Mouse (Mus musculus) intestine, embryonic 14.5 days (tissue): ENCODE measurements around the gene Rsph10b. TPM values are rescaled to one million over a fixed set of nuclear protein-coding genes. Genes with fewer than 3 reads are reported as not detected.
A peak's percentile ranks its signal among the peaks of the same experiment; 100 is the strongest.

Source experiments
- ATAC-seq: fragments of 200-750 bp; cut with Nextera tagmentation; replicated peaks from 2 replicates; pipeline ENCODE4 v1.8.0; 2017; ENCODE audit warnings: low read depth, moderate number of reproducible peaks, moderate TSS enrichment, moderate library complexity; ENCODE audit not compliant: low FRiP score, low TSS enrichment
- DNase-seq: peaks from one replicate; pipeline ENCODE4 v3.0.0-alpha.2; 2018; ENCODE audit warnings: low spot score
- H3K27ac ChIP-seq: fragments of 300-500 bp; sonication (generic); 2 replicates; pipeline ENCODE4 v1.5.1; 2014; ENCODE audit warnings: low read depth, mild to moderate bottlenecking, control low read depth
- H3K27me3 ChIP-seq: fragments of 300-500 bp; sonication (generic); replicated peaks from 2 replicates; pipeline ENCODE4 v1.6.1; 2014; ENCODE audit warnings: low read length, control low read depth; ENCODE audit not compliant: control insufficient read depth, insufficient read depth
- H3K36me3 ChIP-seq: fragments of 300-500 bp; sonication (generic); 2 replicates; pipeline ENCODE4 v1.6.1; 2014; ENCODE audit warnings: low read length, control low read depth; ENCODE audit not compliant: control insufficient read depth, insufficient read depth
- H3K4me1 ChIP-seq: fragments of 300-500 bp; sonication (generic); replicated peaks from 2 replicates; pipeline ENCODE4 v1.6.1; 2014; ENCODE audit warnings: low read length, control low read depth, mixed read lengths; ENCODE audit not compliant: control insufficient read depth, insufficient read depth
- H3K4me2 ChIP-seq: fragments of 300-500 bp; sonication (generic); 2 replicates; pipeline ENCODE4 v1.6.1; 2014; ENCODE audit warnings: low read length
- H3K4me3 ChIP-seq: fragments of 300-500 bp; sonication (generic); 2 replicates; pipeline ENCODE4 v1.5.1; 2014; ENCODE audit warnings: low read depth, low read length, control low read depth, mixed read lengths
- H3K9ac ChIP-seq: fragments of 300-500 bp; sonication (generic); 2 replicates; pipeline ENCODE4 v1.6.1; 2014; ENCODE audit warnings: mild to moderate bottlenecking, low read length
- H3K9me3 ChIP-seq: fragments of 300-500 bp; sonication (generic); 2 replicates; pipeline ENCODE4 v1.6.1; 2016; ENCODE audit warnings: low read length, control low read depth; ENCODE audit not compliant: control insufficient read depth
- WGBS: fragments of 180-500 bp; shearing (Covaris S2); extraction: QIAGEN DNeasy Blood & Tissue Kit; methylation state at CpG from one replicate; pipeline ENCODE4 v1.1.7; 2014; 5-methylcytosine and 5-hydroxymethylcytosine counted together
- polyA plus RNA-seq: library from polyadenylated mRNA; unstranded; fragments of >200 nt; fragmentation: Nextera tagmentation; extraction: Ambion mirVana; gene quantifications from 2 replicates; pipeline ENCODE4 v1.2.1, GENCODE M21; 2014

The Rsph10b gene
- polyA plus RNA-seq, 1 experiment from 2014 or later: 0.85 TPM

- ATAC-seq (no peak), DNase-seq (no peak)
- H3K9me3 ChIP-seq: no peaks in the 10 kb centered on the region
- no peaks in the 10 kb centered on the region for H3K27me3 ChIP-seq
- no peak overlapping the region for H3K4me3 ChIP-seq
- H3K9ac ChIP-seq: no peak overlapping the region
- peaks cover 63% of the 10 kb centered on the region for H3K36me3 ChIP-seq
- H3K4me1 ChIP-seq: no peaks in the 10 kb centered on the region
- H3K27ac ChIP-seq: no peak overlapping the region
- no peak overlapping the region for H3K4me2 ChIP-seq
- 89% methylated on average over 4 of the region's 4 CpGs for WGBS
Observed at GRCm38 (mm10) chr5:143929291-143929690, 3.5 kb upstream of the Rsph10b start.

GRCm38 (mm10) chr5:143930656-143931055 is 2.2 kb upstream of the Rsph10b start:
- Histone ChIP-seq H3K9ac (no peak overlapping the region), H3K27ac (no peak overlapping the region), H3K36me3 (peaks cover 50% of the 10 kb centered on the region), H3K4me2 (no peak overlapping the region), H3K27me3 (no peaks in the 10 kb centered on the region), H3K4me3 (no peak overlapping the region), H3K4me1 (no peaks in the 10 kb centered on the region), H3K9me3 (no peaks in the 10 kb centered on the region)
- no peak for ATAC-seq
- 97% methylated on average over 12 of the region's 12 CpGs for WGBS
- no peak for DNase-seq

GRCm38 (mm10) chr5:143931863-143932580 is 813 bp upstream of the Rsph10b start:
- Histone ChIP-seq H3K27me3 (no peaks in the 10 kb centered on the region), H3K4me1 (no peaks in the 10 kb centered on the region), H3K27ac (no peak overlapping the region), H3K9me3 (no peaks in the 10 kb centered on the region), H3K9ac (no peak overlapping the region), H3K36me3 (peaks cover 39% of the 10 kb centered on the region), H3K4me2 (no peak overlapping the region), H3K4me3 (no peak overlapping the region)
- 82% methylated on average over 6 of the region's 6 CpGs for WGBS
- no peak for DNase-seq
- ATAC-seq: no peak

GRCm38 (mm10) chr5:143933414-143933813 is 579 bp downstream of the Rsph10b start:
- no peak for ATAC-seq
- H3K4me2 ChIP-seq: no peak overlapping the region

GRCm38 (mm10) chr5:143933875-143934274 is 1.0 kb downstream of the Rsph10b start:
- Histone ChIP-seq H3K4me3 (no peak overlapping the region), H3K36me3 (peaks cover 28% of the 10 kb centered on the region), H3K27me3 (no peaks in the 10 kb centered on the region), H3K4me2 (no peak overlapping the region), H3K9me3 (no peaks in the 10 kb centered on the region), H3K4me1 (no peaks in the 10 kb centered on the region), H3K27ac (no peak overlapping the region), H3K9ac (no peak overlapping the region)
- DNase-seq (no peak), ATAC-seq (no peak)
- WGBS: 76% methylated on average over 1 of the region's 1 CpGs

More at GRCm38 (mm10) chr5:143933414-143933813, 579 bp downstream of the Rsph10b start:
- peaks cover 33% of the 10 kb centered on the region for H3K36me3 ChIP-seq
- no peaks in the 10 kb centered on the region for H3K4me1 ChIP-seq
- H3K4me3 ChIP-seq: no peak overlapping the region
- no peaks in the 10 kb centered on the region for H3K9me3 ChIP-seq
- 86% methylated on average over 11 of the region's 11 CpGs for whole genome bisulfite sequencing
- H3K9ac ChIP-seq: no peak overlapping the region
- DNase-seq: no peak
- H3K27me3 ChIP-seq: no peaks in the 10 kb centered on the region
- H3K27ac ChIP-seq: no peak overlapping the region

- 84% methylated on average over 9 of the region's 9 CpGs for WGBS
- Histone ChIP-seq H3K4me1 (no peaks in the 10 kb centered on the region), H3K4me3 (no peak overlapping the region), H3K27ac (no peak overlapping the region), H3K4me2 (no peak overlapping the region), H3K36me3 (peaks cover 8% of the 10 kb centered on the region; the same call in 1 of the 2 replicates), H3K9ac (no peak overlapping the region), H3K27me3 (no peaks in the 10 kb centered on the region), H3K9me3 (no peaks in the 10 kb centered on the region)
- DNase-seq: no peak
- no peak for ATAC-seq
Observed at GRCm38 (mm10) chr5:143936156-143936555, 3.3 kb downstream of the Rsph10b start.

- no peak overlapping the region for H3K27ac ChIP-seq
Observed at GRCm38 (mm10) chr5:143941588-143941987, 8.8 kb downstream of the Rsph10b start.

GRCm38 (mm10) chr5:143943231-143944125 is 10.6 kb downstream of the Rsph10b start:
- WGBS: 90% methylated on average over 14 of the region's 14 CpGs
- no peaks in the 10 kb centered on the region for H3K27me3 ChIP-seq
- ATAC-seq (no peak), DNase-seq (no peak)
- H3K36me3 ChIP-seq: no peaks in the 10 kb centered on the region
- H3K27ac ChIP-seq: no peak overlapping the region
- H3K9ac ChIP-seq: no peak overlapping the region
- H3K4me1 ChIP-seq: no peaks in the 10 kb centered on the region
- no peaks in the 10 kb centered on the region for H3K9me3 ChIP-seq
- no peak overlapping the region for H3K4me3 ChIP-seq
- H3K4me2 ChIP-seq: no peak overlapping the region

More at GRCm38 (mm10) chr5:143941588-143941987, 8.8 kb downstream of the Rsph10b start:
- no peak overlapping the region for H3K4me3 ChIP-seq
- no peak overlapping the region for H3K4me2 ChIP-seq
- ATAC-seq (peak; percentile 23; the same call in 1 of the 2 replicates), DNase-seq (no peak)
- no peaks in the 10 kb centered on the region for H3K36me3 ChIP-seq
- WGBS: 25% methylated on average over 10 of the region's 10 CpGs
- no peaks in the 10 kb centered on the region for H3K27me3 ChIP-seq
- no peaks in the 10 kb centered on the region for H3K9me3 ChIP-seq
- no peak overlapping the region for H3K9ac ChIP-seq
- H3K4me1 ChIP-seq: no peaks in the 10 kb centered on the region
